Mouse (Mus musculus) heart, embryonic 10.5 days (tissue): ENCODE results near the gene Borcs7. TPM values are rescaled to one million over a fixed set of nuclear protein-coding genes. Genes with fewer than 3 reads are reported as not detected.

Source experiments
- DNase-seq: peaks from one replicate; pipeline ENCODE4 v3.0.0-alpha.2; 2017; ENCODE audit warnings: low spot score
- H3K27ac ChIP-seq: fragments of 300-500 bp; sonication (generic); 2 replicates; pipeline ENCODE4 v1.5.1; 2016; ENCODE audit warnings: mild to moderate bottlenecking
- H3K27me3 ChIP-seq: fragments of 300-500 bp; sonication (generic); 2 replicates; pipeline ENCODE4 v1.6.1; 2016; ENCODE audit warnings: mild to moderate bottlenecking; ENCODE audit not compliant: poor library complexity, insufficient read depth, severe bottlenecking
- H3K36me3 ChIP-seq: fragments of 300-500 bp; sonication (generic); 2 replicates; pipeline ENCODE4 v1.6.1; 2016; ENCODE audit warnings: mild to moderate bottlenecking, moderate library complexity
- H3K4me1 ChIP-seq: fragments of 300-500 bp; sonication (generic); 2 replicates; pipeline ENCODE4 v1.6.1; 2016; ENCODE audit warnings: mild to moderate bottlenecking
- H3K4me3 ChIP-seq: fragments of 300-500 bp; sonication (generic); 2 replicates; pipeline ENCODE4 v1.5.1; 2016; ENCODE audit warnings: mild to moderate bottlenecking, moderate library complexity
- H3K9me3 ChIP-seq: fragments of 300-500 bp; sonication (generic); 2 replicates; pipeline ENCODE4 v1.6.1; 2016; ENCODE audit warnings: mild to moderate bottlenecking, moderate library complexity
- WGBS: fragments of 180-500 bp; shearing (Covaris S2); methylation state at CpG from one replicate; pipeline ENCODE4 v1.1.7; 2016; 5-methylcytosine and 5-hydroxymethylcytosine counted together
- polyA plus RNA-seq: library from polyadenylated mRNA; unstranded; fragments of >200 nt; fragmentation: Nextera tagmentation; extraction: Ambion mirVana; gene quantifications from 2 replicates; pipeline ENCODE4 v1.2.1, GENCODE M21; 2016

Borcs7 gene
- 13.7 and 17.0 TPM in 2 replicates for polyA plus RNA-seq

- H3K4me3 ChIP-seq = peak within 1 kb of the TSS; percentile 75
- no peaks in the 10 kb centered on the region for H3K9me3 ChIP-seq
- no peaks in the 10 kb centered on the region for H3K27me3 ChIP-seq
- peak within 1 kb of the TSS; percentile 97 for H3K27ac ChIP-seq
- WGBS = 3% methylated on average over 44 of the region's 44 CpGs
- peaks cover 9% of the 10 kb centered on the region; the same call in 1 of the 2 replicates for H3K4me1 ChIP-seq
- peak; percentile 95 for DNase-seq
- H3K36me3 ChIP-seq = peaks cover 6% of the 10 kb centered on the region; the same call in 1 of the 2 replicates
Measured at GRCm38 (mm10) chr19:46689460-46690372, at the start of gene Borcs7. TSS of gene Borcs7 (plus strand) at chr19:46689906.

GRCm38 (mm10) chr19:46640780-46641179, 48.9 kb upstream of the Borcs7 start:
- Histone ChIP-seq H3K36me3 (peaks cover 44% of the 10 kb centered on the region), H3K27ac (peak overlapping the region; percentile 90), H3K4me3 (no peak overlapping the region), H3K27me3 (no peaks in the 10 kb centered on the region), H3K9me3 (no peaks in the 10 kb centered on the region), H3K4me1 (peaks cover 95% of the 10 kb centered on the region)
- DNase-seq = no peak
- 89% methylated on average over 8 of the region's 8 CpGs for WGBS

GRCm38 (mm10) chr19:46641420-46642085, 48.2 kb upstream of the Borcs7 start:
- no peak for DNase-seq
- Histone ChIP-seq H3K9me3 (no peaks in the 10 kb centered on the region), H3K36me3 (peaks cover 51% of the 10 kb centered on the region), H3K27ac (peak overlapping the region; percentile 90), H3K27me3 (no peaks in the 10 kb centered on the region), H3K4me3 (peak overlapping the region; percentile 38), H3K4me1 (peaks cover 95% of the 10 kb centered on the region)
- whole genome bisulfite sequencing = 46% methylated on average over 19 of the region's 19 CpGs

GRCm38 (mm10) chr19:46642136-46642753, 47.5 kb upstream of the Borcs7 start:
- Histone ChIP-seq H3K9me3 (no peaks in the 10 kb centered on the region), H3K36me3 (peaks cover 51% of the 10 kb centered on the region), H3K27me3 (no peaks in the 10 kb centered on the region), H3K4me1 (peaks cover 95% of the 10 kb centered on the region), H3K27ac (peak overlapping the region; percentile 90), H3K4me3 (peak overlapping the region; percentile 38)
- no peak for DNase-seq
- 64% methylated on average over 22 of the region's 22 CpGs for WGBS

- peak overlapping the region; percentile 90 for H3K27ac ChIP-seq
- H3K4me3 ChIP-seq = no peak overlapping the region
- no peaks in the 10 kb centered on the region for H3K9me3 ChIP-seq
- DNase-seq = no peak
- H3K4me1 ChIP-seq = peaks cover 95% of the 10 kb centered on the region
- 67% methylated on average over 5 of the region's 5 CpGs for WGBS
- H3K27me3 ChIP-seq = no peaks in the 10 kb centered on the region
- H3K36me3 ChIP-seq = peaks cover 51% of the 10 kb centered on the region
Measured at GRCm38 (mm10) chr19:46643236-46643635, 46.5 kb upstream of the Borcs7 start.

GRCm38 (mm10) chr19:46644343-46644792, 45.3 kb upstream of the Borcs7 start:
- peaks cover 51% of the 10 kb centered on the region for H3K36me3 ChIP-seq
- H3K4me3 ChIP-seq = 0 out of 2 replicates have a peak overlapping the region, but pooled peaks have one; percentile 16
- DNase-seq = no peak
- H3K9me3 ChIP-seq = no peaks in the 10 kb centered on the region
- WGBS = 59% methylated on average over 10 of the region's 10 CpGs
- H3K27me3 ChIP-seq = no peaks in the 10 kb centered on the region
- peaks cover 85% of the 10 kb centered on the region for H3K4me1 ChIP-seq
- peak overlapping the region; percentile 87 for H3K27ac ChIP-seq

- Histone ChIP-seq H3K4me1 (peaks cover 78% of the 10 kb centered on the region), H3K9me3 (no peaks in the 10 kb centered on the region), H3K4me3 (0 out of 2 replicates have a peak overlapping the region, but pooled peaks have one; percentile 16), H3K27ac (peak overlapping the region; percentile 87), H3K27me3 (no peaks in the 10 kb centered on the region), H3K36me3 (peaks cover 50% of the 10 kb centered on the region)
- no peak for DNase-seq
- WGBS = 19% methylated on average over 12 of the region's 12 CpGs
Measured at GRCm38 (mm10) chr19:46644793-46645602, 44.7 kb upstream of the Borcs7 start.

- H3K27ac ChIP-seq = peak overlapping the region; percentile 87
- peaks cover 69% of the 10 kb centered on the region for H3K4me1 ChIP-seq
Measured at GRCm38 (mm10) chr19:46646041-46646481, 43.6 kb upstream of the Borcs7 start.

GRCm38 (mm10) chr19:46647254-46647653, 42.5 kb upstream of the Borcs7 start:
- Histone ChIP-seq H3K9me3 (no peaks in the 10 kb centered on the region), H3K4me1 (peaks cover 57% of the 10 kb centered on the region), H3K36me3 (peaks cover 58% of the 10 kb centered on the region), H3K27me3 (no peaks in the 10 kb centered on the region), H3K4me3 (no peak overlapping the region), H3K27ac (no peak overlapping the region)
- 66% methylated on average over 3 of the region's 3 CpGs for WGBS
- DNase-seq = no peak

More at GRCm38 (mm10) chr19:46646041-46646481, 43.6 kb upstream of the Borcs7 start:
- WGBS = 81% methylated on average over 12 of the region's 12 CpGs
- Histone ChIP-seq H3K4me3 (no peak overlapping the region), H3K9me3 (no peaks in the 10 kb centered on the region), H3K36me3 (peaks cover 52% of the 10 kb centered on the region), H3K27me3 (no peaks in the 10 kb centered on the region)
- DNase-seq = no peak

GRCm38 (mm10) chr19:46647850-46648249, 41.9 kb upstream of the Borcs7 start:
- Histone ChIP-seq H3K27me3 (no peaks in the 10 kb centered on the region), H3K4me3 (no peak overlapping the region), H3K9me3 (no peaks in the 10 kb centered on the region), H3K27ac (no peak overlapping the region), H3K4me1 (peaks cover 51% of the 10 kb centered on the region), H3K36me3 (peaks cover 64% of the 10 kb centered on the region)
- WGBS = 84% methylated on average over 8 of the region's 8 CpGs
- no peak for DNase-seq

GRCm38 (mm10) chr19:46648565-46648964, 41.1 kb upstream of the Borcs7 start:
- no peak overlapping the region for H3K4me3 ChIP-seq

GRCm38 (mm10) chr19:46653188-46653587, 36.5 kb upstream of the Borcs7 start:
- no peak for DNase-seq
- no peak overlapping the region for H3K4me3 ChIP-seq
- H3K36me3 ChIP-seq = peaks cover 79% of the 10 kb centered on the region
- no peak overlapping the region for H3K27ac ChIP-seq
- H3K9me3 ChIP-seq = no peaks in the 10 kb centered on the region
- H3K4me1 ChIP-seq = peaks cover 22% of the 10 kb centered on the region
- WGBS = 66% methylated on average over 5 of the region's 5 CpGs
- no peaks in the 10 kb centered on the region for H3K27me3 ChIP-seq

More at GRCm38 (mm10) chr19:46648565-46648964, 41.1 kb upstream of the Borcs7 start:
- no peaks in the 10 kb centered on the region for H3K27me3 ChIP-seq
- peaks cover 44% of the 10 kb centered on the region for H3K4me1 ChIP-seq
- H3K36me3 ChIP-seq = peaks cover 71% of the 10 kb centered on the region
- H3K9me3 ChIP-seq = no peaks in the 10 kb centered on the region
- DNase-seq = no peak
- H3K27ac ChIP-seq = no peak overlapping the region
- WGBS = 93% methylated on average over 14 of the region's 14 CpGs
